Mouse (Mus musculus): ENCODE data around the gene Capns1. TPM values are rescaled to one million over a fixed set of nuclear protein-coding genes. Genes with fewer than 3 reads are reported as not detected.

The Capns1 gene
- polyA plus RNA-seq, 1 experiment from 2014 or later, result 83.7 TPM

- H3K4me2 ChIP-seq (replicated peaks), result no peak overlapping the region
- peaks cover 22% of the 10 kb centered on the region for H3K9me3 ChIP-seq
- peaks cover 74% of the 10 kb centered on the region for H3K36me3 ChIP-seq
- H3K27ac ChIP-seq, result no peak overlapping the region
- WGBS, result 99% methylated on average over 5 of the region's 5 CpGs
- no peak overlapping the region for H3K4me3 ChIP-seq (replicated peaks)
- no peaks in the 10 kb centered on the region for H3K27me3 ChIP-seq (replicated peaks)
- no peaks in the 10 kb centered on the region for H3K4me1 ChIP-seq (replicated peaks)
- H3K9ac ChIP-seq, result no peak overlapping the region
- no peak for ATAC-seq
Observed at GRCm38 (mm10) chr7:30163113-30163512, 35.5 kb downstream of the Capns1 start.

DNA sequence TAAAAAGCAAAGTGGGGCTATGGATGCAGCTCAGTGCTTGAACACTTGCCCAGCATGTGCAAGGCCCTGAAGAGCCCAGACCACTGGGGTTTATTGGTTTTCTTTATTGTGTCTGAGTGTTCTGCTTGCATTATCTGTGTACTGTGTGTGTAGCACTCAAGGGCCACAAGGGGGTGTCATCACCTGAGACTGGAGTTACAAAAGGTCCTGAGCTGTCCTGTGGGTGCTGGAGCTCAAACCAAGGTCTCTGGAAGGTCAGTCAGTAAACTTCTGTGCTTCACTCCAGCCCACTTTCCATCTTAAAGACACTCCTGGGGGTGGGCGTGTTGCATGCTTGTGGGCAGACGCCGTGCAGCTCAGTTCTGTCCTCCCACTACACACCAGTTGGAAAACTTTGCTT lies 43.1 kb downstream of the Capns1 start:
- Histone ChIP-seq H3K4me3 (replicated peaks) (no peak overlapping the region), H3K4me2 (replicated peaks) (no peak overlapping the region), H3K36me3 (peaks cover 47% of the 10 kb centered on the region), H3K9ac (no peak overlapping the region), H3K27me3 (replicated peaks) (no peaks in the 10 kb centered on the region), H3K9me3 (peaks cover 26% of the 10 kb centered on the region), H3K27ac (no peak overlapping the region), H3K4me1 (replicated peaks) (no peaks in the 10 kb centered on the region)
- WGBS, result 97% methylated on average over 3 of the region's 3 CpGs
- no peak for ATAC-seq

DNA sequence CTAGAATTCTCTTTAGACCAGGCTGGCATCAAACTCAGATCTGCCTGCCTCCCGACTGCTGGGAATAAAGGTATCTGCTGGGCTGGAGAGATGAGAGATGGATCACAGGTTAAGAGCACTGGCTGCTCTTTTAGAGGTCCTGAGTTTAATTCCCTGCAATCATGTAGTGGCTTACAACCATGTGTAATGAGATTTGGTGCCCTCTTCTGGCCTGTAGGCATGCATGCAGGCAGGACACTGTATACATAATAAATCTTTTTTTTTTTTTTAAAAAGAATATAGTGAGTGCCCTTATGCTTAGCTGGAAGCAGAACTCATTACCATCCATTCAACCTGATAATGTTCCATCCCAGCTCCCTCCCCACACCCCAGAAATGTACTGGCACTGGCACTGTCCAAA lies 44.6 kb downstream of the Capns1 start:
- H3K9me3 ChIP-seq, result peaks cover 33% of the 10 kb centered on the region
- no peak overlapping the region for H3K27ac ChIP-seq
- H3K27me3 ChIP-seq (replicated peaks), result no peaks in the 10 kb centered on the region
- no peak overlapping the region for H3K9ac ChIP-seq
- WGBS, result 94% methylated on average over 1 of the region's 1 CpGs
- no peak overlapping the region for H3K4me3 ChIP-seq (replicated peaks)
- H3K4me1 ChIP-seq (replicated peaks), result no peaks in the 10 kb centered on the region
- no peak overlapping the region for H3K4me2 ChIP-seq (replicated peaks)
- ATAC-seq, result no peak
- H3K36me3 ChIP-seq, result peaks cover 35% of the 10 kb centered on the region

- no peak for ATAC-seq
Observed at GRCm38 (mm10) chr7:30147011-30147410, 51.6 kb downstream of the Capns1 start.

GRCm38 (mm10) chr7:30143555-30144209 lies 54.9 kb downstream of the Capns1 start:
- ATAC-seq, result peak; percentile 96
- WGBS, result 3% methylated on average over 35 of the region's 35 CpGs
- H3K27me3 ChIP-seq (replicated peaks), result no peaks in the 10 kb centered on the region
- H3K4me1 ChIP-seq (replicated peaks), result no peaks in the 10 kb centered on the region
- H3K36me3 ChIP-seq, result peaks cover 14% of the 10 kb centered on the region; the same call in 1 of the 2 replicates
- H3K27ac ChIP-seq, result peak overlapping the region; percentile 73
- peak overlapping the region; percentile 59 for H3K9ac ChIP-seq
- no peaks in the 10 kb centered on the region for H3K9me3 ChIP-seq
- peak overlapping the region; percentile 67 for H3K4me2 ChIP-seq (replicated peaks)
- H3K4me3 ChIP-seq (replicated peaks), result peak overlapping the region; percentile 51

More at GRCm38 (mm10) chr7:30147011-30147410, 51.6 kb downstream of the Capns1 start:
- no peaks in the 10 kb centered on the region for H3K4me1 ChIP-seq (replicated peaks)
- 93% methylated on average over 5 of the region's 5 CpGs for WGBS
- no peak overlapping the region for H3K4me3 ChIP-seq (replicated peaks)
- H3K9me3 ChIP-seq, result peaks cover 16% of the 10 kb centered on the region
- no peak overlapping the region for H3K9ac ChIP-seq
- H3K4me2 ChIP-seq (replicated peaks), result no peak overlapping the region
- H3K27me3 ChIP-seq (replicated peaks), result no peaks in the 10 kb centered on the region
- peaks cover 15% of the 10 kb centered on the region for H3K36me3 ChIP-seq
- H3K27ac ChIP-seq, result no peak overlapping the region

DNA sequence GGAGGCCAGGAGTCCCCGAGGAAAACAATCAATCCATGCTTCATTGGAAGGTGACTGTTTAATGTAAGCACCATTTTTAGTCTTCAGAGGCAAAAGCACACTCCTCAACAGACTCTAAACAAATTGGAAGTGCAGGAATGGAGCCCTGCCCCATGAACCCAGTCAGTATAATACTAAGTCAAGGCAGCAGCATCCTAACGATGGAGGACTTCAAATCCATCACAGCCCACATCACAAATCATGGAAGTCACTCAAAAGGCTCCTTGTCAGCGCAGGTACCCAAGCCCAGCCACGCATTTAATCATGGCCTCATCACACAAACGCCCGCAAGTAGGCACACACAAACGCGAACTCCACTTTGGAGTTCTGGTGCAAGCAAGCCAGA lies 55.4 kb downstream of the Capns1 start:
- Histone ChIP-seq H3K9ac (peak overlapping the region; percentile 59; the same call in 1 of the 2 replicates), H3K27ac (peak overlapping the region; percentile 73; the same call in 1 of the 2 replicates), H3K36me3 (peaks cover 11% of the 10 kb centered on the region; the same call in 1 of the 2 replicates), H3K27me3 (replicated peaks) (no peaks in the 10 kb centered on the region), H3K9me3 (no peaks in the 10 kb centered on the region), H3K4me3 (replicated peaks) (peak overlapping the region; percentile 51), H3K4me2 (replicated peaks) (peak overlapping the region; percentile 67), H3K4me1 (replicated peaks) (no peaks in the 10 kb centered on the region)
- ATAC-seq, result peak; percentile 29
- WGBS, result 13% methylated on average over 8 of the region's 8 CpGs

Other genes with a start within 250 kb of the Capns1 start
- gene Zfp74, start 244.7 kb downstream of the Capns1 start, polyA plus RNA-seq (2015; fragmentation: Nextera tagmentation; extraction: Ambion mirVana), result 6.6 and 7.8 TPM in 2 replicates
- gene Zfp568, start 214.9 kb downstream of the Capns1 start, polyA plus RNA-seq (2015; fragmentation: Nextera tagmentation; extraction: Ambion mirVana), result 15.1 and 15.5 TPM in 2 replicates
- gene Zfp14, start 147.4 kb downstream of the Capns1 start, polyA plus RNA-seq (2015; fragmentation: Nextera tagmentation; extraction: Ambion mirVana), result 2.7 and 2.9 TPM in 2 replicates
- 3.9 and 4.5 TPM in 2 replicates for gene Zfp82, start 125.9 kb downstream of the Capns1 start, polyA plus RNA-seq (2015; fragmentation: Nextera tagmentation; extraction: Ambion mirVana)
- 1.2 and 1.5 TPM in 2 replicates for gene Gm26920, start 108.4 kb downstream of the Capns1 start, polyA plus RNA-seq (2015; fragmentation: Nextera tagmentation; extraction: Ambion mirVana)
- 6.0 and 6.1 TPM in 2 replicates for gene Zfp566, start 108.3 kb downstream of the Capns1 start, polyA plus RNA-seq (2015; fragmentation: Nextera tagmentation; extraction: Ambion mirVana)
- 71.0 and 82.3 TPM in 2 replicates for gene Zfp260, start 104.0 kb downstream of the Capns1 start, polyA plus RNA-seq (2015; fragmentation: Nextera tagmentation; extraction: Ambion mirVana)
- gene Zfp382, start 76.9 kb downstream of the Capns1 start, polyA plus RNA-seq (2015; fragmentation: Nextera tagmentation; extraction: Ambion mirVana), result 6.7 and 8.3 TPM in 2 replicates
- 12.2 and 13.6 TPM in 2 replicates for gene Zfp146, start 29.1 kb downstream of the Capns1 start, polyA plus RNA-seq (2015; fragmentation: Nextera tagmentation; extraction: Ambion mirVana)
- gene Cox7a1, start 14.7 kb downstream of the Capns1 start, polyA plus RNA-seq (2015; fragmentation: Nextera tagmentation; extraction: Ambion mirVana), result 30.7 and 34.3 TPM in 2 replicates
- gene Polr2i, start 33.1 kb upstream of the Capns1 start, polyA plus RNA-seq (2015; fragmentation: Nextera tagmentation; extraction: Ambion mirVana), result 115 and 116 TPM in 2 replicates
- 136 and 148 TPM in 2 replicates for gene Tbcb, start 33.5 kb upstream of the Capns1 start, polyA plus RNA-seq (2015; fragmentation: Nextera tagmentation; extraction: Ambion mirVana)
- gene Ovol3, start 36.9 kb upstream of the Capns1 start, polyA plus RNA-seq (2015; fragmentation: Nextera tagmentation; extraction: Ambion mirVana), result not detected in 2 replicates
- 0.34 and 0.56 TPM in 2 replicates for gene Thap8, start 81.3 kb upstream of the Capns1 start, polyA plus RNA-seq (2015; fragmentation: Nextera tagmentation; extraction: Ambion mirVana)
- 6.6 and 8.4 TPM in 2 replicates for gene Wdr62, start 81.6 kb upstream of the Capns1 start, polyA plus RNA-seq (2015; fragmentation: Nextera tagmentation; extraction: Ambion mirVana)
- 22.6 and 23.4 TPM in 2 replicates for gene Clip3, start 92.9 kb upstream of the Capns1 start, polyA plus RNA-seq (2015; fragmentation: Nextera tagmentation; extraction: Ambion mirVana)
- gene Alkbh6, start 109.9 kb upstream of the Capns1 start, polyA plus RNA-seq (2015; fragmentation: Nextera tagmentation; extraction: Ambion mirVana), result 63.9 and 68.5 TPM in 2 replicates
- 47.7 and 65.3 TPM in 2 replicates for gene Syne4, start 116.0 kb upstream of the Capns1 start, polyA plus RNA-seq (2015; fragmentation: Nextera tagmentation; extraction: Ambion mirVana)
- 1.8 TPM in 1 of 2 replicates, not detected in the other for gene E130208F15Rik, start 122.9 kb upstream of the Capns1 start, polyA plus RNA-seq (2015; fragmentation: Nextera tagmentation; extraction: Ambion mirVana)
- gene Sdhaf1, start 125.1 kb upstream of the Capns1 start, polyA plus RNA-seq (2015; fragmentation: Nextera tagmentation; extraction: Ambion mirVana), result 15.5 and 18.0 TPM in 2 replicates
- 2.9 and 3.9 TPM in 2 replicates for gene Lrfn3, start 164.0 kb upstream of the Capns1 start, polyA plus RNA-seq (2015; fragmentation: Nextera tagmentation; extraction: Ambion mirVana)
- 49.8 and 63.7 TPM in 2 replicates for gene Tyrobp, start 214.9 kb upstream of the Capns1 start, polyA plus RNA-seq (2015; fragmentation: Nextera tagmentation; extraction: Ambion mirVana)
- gene Hcst, start 221.0 kb upstream of the Capns1 start, polyA plus RNA-seq (2015; fragmentation: Nextera tagmentation; extraction: Ambion mirVana), result 2.2 and 2.5 TPM in 2 replicates
- gene Nfkbid, start 222.9 kb upstream of the Capns1 start, polyA plus RNA-seq (2015; fragmentation: Nextera tagmentation; extraction: Ambion mirVana), result 2.1 and 2.4 TPM in 2 replicates
- gene Aplp1, start 246.7 kb upstream of the Capns1 start, polyA plus RNA-seq (2015; fragmentation: Nextera tagmentation; extraction: Ambion mirVana), result 39.0 and 40.8 TPM in 2 replicates